Mouse (Mus musculus) cortical plate, adult 2 months (tissue): Measurements from ENCODE around the gene Plekha6.

Source experiments
- CTCF ChIP-seq: fragments of 200-500 bp; IDR thresholded peaks from 2 replicates; pipeline ENCODE4 v1.5.1; 2011; ENCODE audit warnings: mild to moderate bottlenecking, control low read depth, low read length; ENCODE audit not compliant: insufficient read depth; ENCODE audit errors: extremely low read depth
- POLR2A ChIP-seq: fragments of 200-500 bp; IDR thresholded peaks from 2 replicates; pipeline ENCODE4 v1.6.1; 2011; ENCODE audit warnings: mild to moderate bottlenecking, low read length, control low read depth; ENCODE audit not compliant: insufficient read depth; ENCODE audit errors: extremely low read depth

- TF ChIP-seq CTCF (no peak), POLR2A (no peak)
Measured at GRCm38 (mm10) chr1:133201499-133201898, 37.5 kb downstream of the Plekha6 start.
